Mouse (Mus musculus): ENCODE results near the gene Olfr239. TPM values are rescaled to one million over a fixed set of nuclear protein-coding genes. Genes with fewer than 3 reads are reported as not detected.
"Not testable (repeated sequence)": the region's sequence is repeated elsewhere in the genome, so short reads cannot be mapped to it uniquely, and the experiment has no call there.

Olfr239 gene
- not detected in 2 replicates for polyA plus RNA-seq (2012; rRNA removed)
- polyA plus RNA-seq (2014; fragmentation: Nextera tagmentation; extraction: Ambion mirVana): not detected in 2 replicates

- H3K9me3 ChIP-seq (ENCODE audit: control insufficient read depth, low read length); H3K27me3 ChIP-seq (ENCODE audit: control insufficient read depth, insufficient read depth, low read length); H3K4me1 ChIP-seq (ENCODE audit: control insufficient read depth, insufficient read depth, low read length); H3K4me2 ChIP-seq (replicated peaks; ENCODE audit: low read depth, low read length, severe bottlenecking); DNase-seq (ENCODE audit: low spot score); H3K27ac ChIP-seq (replicated peaks; ENCODE audit: low read depth, low read length); H3K9ac ChIP-seq (ENCODE audit: low read depth, low read length, severe bottlenecking); H3K4me3 ChIP-seq (replicated peaks; ENCODE audit: low read length); ATAC-seq (ENCODE audit: low FRiP score, low read depth); H3K36me3 ChIP-seq (ENCODE audit: control insufficient read depth, insufficient read depth, low read length): not testable (repeated sequence)
- no CpG with 5 or more reads among the region's 2 CpGs for WGBS
Observed at GRCm38 (mm10) chr17:33191002-33191401, at the start of gene Olfr239. Gene Olfr239, plus strand, starts transcription at chr17:33191302.

GRCm38 (mm10) chr17:33168147-33168546, 23.0 kb upstream of the Olfr239 start, which contains the start of gene Olfr55:
Gene Olfr55, plus strand, starts transcription at chr17:33168447.
- not testable (repeated sequence) for DNase-seq (ENCODE audit: low spot score); H3K4me2 ChIP-seq (replicated peaks; ENCODE audit: low read depth, low read length, severe bottlenecking); H3K27ac ChIP-seq (replicated peaks; ENCODE audit: low read depth, low read length); H3K9me3 ChIP-seq (ENCODE audit: control insufficient read depth, low read length); H3K9ac ChIP-seq (ENCODE audit: low read depth, low read length, severe bottlenecking); H3K4me3 ChIP-seq (replicated peaks; ENCODE audit: low read length); H3K4me1 ChIP-seq (ENCODE audit: control insufficient read depth, insufficient read depth, low read length); ATAC-seq (ENCODE audit: low FRiP score, low read depth); H3K27me3 ChIP-seq (ENCODE audit: control insufficient read depth, insufficient read depth, low read length); H3K36me3 ChIP-seq (ENCODE audit: control insufficient read depth, insufficient read depth, low read length)
- WGBS: 78% methylated on average over 1 of the region's 1 CpGs

GRCm38 (mm10) chr17:33221590-33221989, 30.5 kb downstream of the Olfr239 start, which contains the start of gene Olfr1564:
Gene Olfr1564, minus strand, starts transcription at chr17:33221690.
- no peak for DNase-seq (ENCODE audit: low spot score)
- H3K27me3 ChIP-seq (ENCODE audit: control insufficient read depth, insufficient read depth, low read length): no peaks in the 10 kb centered on the region
- TF ChIP-seq POLR2A (IDR thresholded peaks at IDR 0.05; ENCODE audit: borderline replicate concordance, extremely low read depth, insufficient read depth, insufficient read length): no peak
- H3K4me2 ChIP-seq (replicated peaks; ENCODE audit: low read depth, low read length, severe bottlenecking): no peak within 1 kb of the TSS
- no peak within 1 kb of the TSS for H3K9ac ChIP-seq (ENCODE audit: low read depth, low read length, severe bottlenecking)
- H3K4me3 ChIP-seq (replicated peaks; ENCODE audit: low read length): no peak within 1 kb of the TSS
- peaks cover 5% of the 10 kb centered on the region for H3K9me3 ChIP-seq (ENCODE audit: control insufficient read depth, low read length)
- no peaks in the 10 kb centered on the region for H3K4me1 ChIP-seq (ENCODE audit: control insufficient read depth, insufficient read depth, low read length)
- no peak within 1 kb of the TSS for H3K27ac ChIP-seq (replicated peaks; ENCODE audit: low read depth, low read length)
- WGBS: 83% methylated on average over 2 of the region's 2 CpGs
- no peaks in the 10 kb centered on the region for H3K36me3 ChIP-seq (ENCODE audit: control insufficient read depth, insufficient read depth, low read length)
- no peak for ATAC-seq (ENCODE audit: low FRiP score, low read depth)

GRCm38 (mm10) chr17:33236646-33237045, 45.5 kb downstream of the Olfr239 start:
- H3K27me3 ChIP-seq (ENCODE audit: control insufficient read depth, insufficient read depth, low read length); H3K27ac ChIP-seq (replicated peaks; ENCODE audit: low read depth, low read length); H3K4me3 ChIP-seq (replicated peaks; ENCODE audit: low read length); H3K9me3 ChIP-seq (ENCODE audit: control insufficient read depth, low read length); H3K4me2 ChIP-seq (replicated peaks; ENCODE audit: low read depth, low read length, severe bottlenecking); H3K4me1 ChIP-seq (ENCODE audit: control insufficient read depth, insufficient read depth, low read length); DNase-seq (ENCODE audit: low spot score); ATAC-seq (ENCODE audit: low FRiP score, low read depth); H3K9ac ChIP-seq (ENCODE audit: low read depth, low read length, severe bottlenecking): not testable (repeated sequence)
- WGBS: 95% methylated on average over 1 of the region's 1 CpGs
- peaks cover 14% of the 10 kb centered on the region for H3K36me3 ChIP-seq (ENCODE audit: control insufficient read depth, insufficient read depth, low read length)

Other genes starting within 250 kb of the Olfr239 start
- gene Cyp4f13, start 243.9 kb upstream of the Olfr239 start, polyA plus RNA-seq (2012; rRNA removed): 22.1 and 23.6 TPM in 2 replicates
- gene Cyp4f13, start 243.9 kb upstream of the Olfr239 start, polyA plus RNA-seq (2014; fragmentation: Nextera tagmentation; extraction: Ambion mirVana): 11.7 and 12.8 TPM in 2 replicates
- gene Zfp472, start 225.5 kb upstream of the Olfr239 start, polyA plus RNA-seq (2012; rRNA removed): 4.0 and 5.2 TPM in 2 replicates
- 11.1 and 11.6 TPM in 2 replicates for gene Zfp472, start 225.5 kb upstream of the Olfr239 start, polyA plus RNA-seq (2014; fragmentation: Nextera tagmentation; extraction: Ambion mirVana)
- 9.3 and 10.3 TPM in 2 replicates for gene Zfp952, start 198.2 kb upstream of the Olfr239 start, polyA plus RNA-seq (2012; rRNA removed)
- gene Zfp952, start 198.2 kb upstream of the Olfr239 start, polyA plus RNA-seq (2014; fragmentation: Nextera tagmentation; extraction: Ambion mirVana): 10.7 and 13.3 TPM in 2 replicates
- 5.5 and 7.6 TPM in 2 replicates for gene Zfp763, start 157.9 kb upstream of the Olfr239 start, polyA plus RNA-seq (2012; rRNA removed)
- gene Zfp763, start 157.9 kb upstream of the Olfr239 start, polyA plus RNA-seq (2014; fragmentation: Nextera tagmentation; extraction: Ambion mirVana): 13.0 and 15.1 TPM in 2 replicates
- gene 4921501E09Rik, start 123.2 kb upstream of the Olfr239 start, polyA plus RNA-seq (2012; rRNA removed): not detected in 2 replicates
- not detected in 2 replicates for gene 4921501E09Rik, start 123.2 kb upstream of the Olfr239 start, polyA plus RNA-seq (2014; fragmentation: Nextera tagmentation; extraction: Ambion mirVana)
- 4.8 and 6.0 TPM in 2 replicates for gene Zfp563, start 102.0 kb upstream of the Olfr239 start, polyA plus RNA-seq (2012; rRNA removed)
- 9.8 and 10.5 TPM in 2 replicates for gene Zfp563, start 102.0 kb upstream of the Olfr239 start, polyA plus RNA-seq (2014; fragmentation: Nextera tagmentation; extraction: Ambion mirVana)
- 0.10 TPM in 1 of 2 replicates, not detected in the other for gene Morc2b, start 51.6 kb upstream of the Olfr239 start, polyA plus RNA-seq (2012; rRNA removed)
- gene Morc2b, start 51.6 kb upstream of the Olfr239 start, polyA plus RNA-seq (2014; fragmentation: Nextera tagmentation; extraction: Ambion mirVana): not detected in 2 replicates
- not detected in 2 replicates for gene Olfr55, start 22.9 kb upstream of the Olfr239 start, polyA plus RNA-seq (2012; rRNA removed)
- gene Olfr55, start 22.9 kb upstream of the Olfr239 start, polyA plus RNA-seq (2014; fragmentation: Nextera tagmentation; extraction: Ambion mirVana): not detected in 2 replicates
- gene Olfr1564, start 30.4 kb downstream of the Olfr239 start, polyA plus RNA-seq (2012; rRNA removed): 0.29 and 0.67 TPM in 2 replicates
- not detected in 2 replicates for gene Olfr1564, start 30.4 kb downstream of the Olfr239 start, polyA plus RNA-seq (2014; fragmentation: Nextera tagmentation; extraction: Ambion mirVana)
- gene Zfp955a, start 63.8 kb downstream of the Olfr239 start, polyA plus RNA-seq (2012; rRNA removed): 5.5 and 7.0 TPM in 2 replicates
- gene Zfp955a, start 63.8 kb downstream of the Olfr239 start, polyA plus RNA-seq (2014; fragmentation: Nextera tagmentation; extraction: Ambion mirVana): 16.7 and 18.8 TPM in 2 replicates
- not detected in 2 replicates for gene Olfr63, start 73.4 kb downstream of the Olfr239 start, polyA plus RNA-seq (2012; rRNA removed)
- 0.03 TPM in 1 of 2 replicates, not detected in the other for gene Olfr63, start 73.4 kb downstream of the Olfr239 start, polyA plus RNA-seq (2014; fragmentation: Nextera tagmentation; extraction: Ambion mirVana)
- gene Zfp955b, start 98.2 kb downstream of the Olfr239 start, polyA plus RNA-seq (2012; rRNA removed): 6.2 and 7.9 TPM in 2 replicates
- gene Zfp955b, start 98.2 kb downstream of the Olfr239 start, polyA plus RNA-seq (2014; fragmentation: Nextera tagmentation; extraction: Ambion mirVana): 9.9 and 10.9 TPM in 2 replicates
- gene Zfp81, start 167.6 kb downstream of the Olfr239 start, polyA plus RNA-seq (2012; rRNA removed): 6.4 and 8.5 TPM in 2 replicates
- 13.7 and 14.6 TPM in 2 replicates for gene Zfp81, start 167.6 kb downstream of the Olfr239 start, polyA plus RNA-seq (2014; fragmentation: Nextera tagmentation; extraction: Ambion mirVana)
- gene Zfp101, start 203.3 kb downstream of the Olfr239 start, polyA plus RNA-seq (2012; rRNA removed): 31.5 and 40.2 TPM in 2 replicates
- gene Zfp101, start 203.3 kb downstream of the Olfr239 start, polyA plus RNA-seq (2014; fragmentation: Nextera tagmentation; extraction: Ambion mirVana): 19.1 and 20.1 TPM in 2 replicates
- 0.10 and 0.14 TPM in 2 replicates for gene Actl9, start 241.6 kb downstream of the Olfr239 start, polyA plus RNA-seq (2012; rRNA removed)
- not detected in 2 replicates for gene Actl9, start 241.6 kb downstream of the Olfr239 start, polyA plus RNA-seq (2014; fragmentation: Nextera tagmentation; extraction: Ambion mirVana)

Measured in limb, embryonic 14.5 days (tissue).